Mouse (Mus musculus): Measurements from ENCODE around the gene Ddx1. TPM values are rescaled to one million over a fixed set of nuclear protein-coding genes. Genes with fewer than 3 reads are reported as not detected.
"Not testable (repeated sequence)": the region's sequence is repeated elsewhere in the genome, so short reads cannot be mapped to it uniquely, and the experiment has no call there.

Ddx1 gene
- polyA plus RNA-seq, 1 experiment from 2014 or later, result 166 TPM

DNA sequence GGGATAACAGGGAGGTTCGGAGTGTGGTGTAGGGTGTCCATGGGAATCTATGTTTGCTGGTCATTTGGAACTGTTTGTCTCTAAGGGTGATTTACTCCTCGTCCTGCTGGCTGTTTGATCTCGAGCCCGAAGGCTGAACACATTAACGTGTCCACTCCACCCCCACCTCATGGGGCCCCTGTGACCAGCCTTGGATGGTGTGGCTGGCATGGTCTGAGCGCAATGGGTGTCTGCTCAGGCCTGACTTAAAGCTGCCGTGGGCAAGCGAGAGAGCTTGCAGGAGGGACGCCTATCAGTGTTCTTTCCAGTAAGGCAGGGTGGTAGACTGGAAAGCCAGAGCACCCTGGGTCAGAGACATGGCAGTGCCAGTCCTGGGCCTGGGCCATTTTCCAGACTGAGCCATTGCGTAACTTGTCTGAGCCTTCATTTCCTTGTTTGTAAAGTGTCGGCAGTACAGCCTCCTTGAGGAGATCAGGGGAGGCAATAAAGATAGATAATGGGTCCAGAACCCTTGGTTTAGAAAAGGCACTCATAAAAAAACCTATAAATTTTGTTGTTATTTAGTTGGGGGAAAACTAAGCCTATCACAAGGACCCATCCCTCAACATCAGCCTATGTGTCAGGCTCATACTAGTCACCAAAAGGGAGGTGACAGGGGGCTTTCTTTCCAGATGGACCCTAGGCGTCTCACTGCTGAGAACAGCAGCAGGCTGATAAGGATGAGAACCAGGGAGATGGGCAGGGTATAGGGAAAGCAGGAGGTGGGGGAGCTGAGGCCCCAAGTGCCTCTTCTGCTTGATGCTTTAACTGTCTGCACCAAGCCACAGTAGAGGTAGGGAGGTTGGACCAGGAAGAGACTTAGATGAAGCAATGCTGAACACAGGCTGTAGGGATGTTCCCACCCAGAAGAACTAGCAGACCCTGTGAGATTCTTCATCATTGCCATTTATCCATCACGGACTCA, 49.4 kb downstream of the Ddx1 start:
- 92% methylated on average over 13 of the region's 13 CpGs for WGBS
- H3K36me3 ChIP-seq (replicated peaks), result no peaks in the 10 kb centered on the region
- H3K9ac ChIP-seq, result no peak overlapping the region

DNA sequence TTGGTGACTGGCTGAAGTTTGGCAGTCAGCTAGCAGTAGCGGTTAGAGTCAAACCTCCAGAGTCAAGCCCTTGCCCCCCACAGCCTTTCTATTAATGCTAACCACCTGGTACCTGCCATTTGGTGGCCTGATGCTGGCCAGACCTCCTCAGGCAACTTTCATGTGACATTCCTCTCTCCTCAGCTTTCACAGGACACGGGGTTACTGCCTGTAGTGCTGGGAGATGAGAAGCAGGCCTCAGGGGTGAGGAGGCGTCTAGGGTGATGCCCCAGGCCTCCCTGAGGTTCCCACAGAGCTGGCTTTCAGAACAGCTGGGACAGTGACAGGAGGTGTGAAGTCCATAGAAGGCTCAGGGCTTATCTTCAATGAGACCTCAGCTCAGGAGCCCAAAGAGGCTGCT, 50.9 kb downstream of the Ddx1 start:
- Histone ChIP-seq H3K4me2 (no peak overlapping the region), H3K9me3 (no peaks in the 10 kb centered on the region), H3K9ac (no peak overlapping the region; the same call in 1 of the 2 replicates), H3K36me3 (replicated peaks) (no peaks in the 10 kb centered on the region), H3K27me3 (no peaks in the 10 kb centered on the region), H3K4me1 (no peaks in the 10 kb centered on the region), H3K27ac (no peak overlapping the region), H3K4me3 (replicated peaks) (no peak overlapping the region)
- ATAC-seq (ENCODE audit: low FRiP score), result no peak
- WGBS, result 74% methylated on average over 3 of the region's 3 CpGs

More for the DNA sequence above, 49.4 kb downstream of the Ddx1 start:
- Histone ChIP-seq H3K9me3 (no peaks in the 10 kb centered on the region), H3K27ac (no peak overlapping the region), H3K4me3 (replicated peaks) (no peak overlapping the region), H3K4me2 (no peak overlapping the region), H3K27me3 (no peaks in the 10 kb centered on the region), H3K4me1 (no peaks in the 10 kb centered on the region)
- ATAC-seq (ENCODE audit: low FRiP score), result no peak

DNA sequence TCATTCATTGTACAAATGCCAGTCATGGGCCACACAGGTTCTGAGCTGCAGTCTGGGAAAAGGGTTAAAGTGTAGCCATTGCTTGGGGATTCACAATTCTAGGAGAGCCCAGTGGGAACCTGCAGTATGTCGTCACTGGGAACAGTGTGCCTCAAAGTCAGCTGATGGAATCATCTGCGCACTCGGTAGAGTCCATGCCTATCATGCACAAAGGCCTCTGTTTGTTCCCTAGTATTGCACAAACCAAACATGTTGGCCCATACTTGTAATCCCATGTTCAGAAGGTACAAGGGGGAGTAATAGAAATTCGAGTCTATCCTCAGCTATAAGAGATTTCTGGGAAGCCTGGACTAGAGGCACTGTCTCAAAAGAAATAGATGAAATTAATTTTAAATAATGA, 52.9 kb downstream of the Ddx1 start:
- no peaks in the 10 kb centered on the region for H3K27me3 ChIP-seq
- no peak overlapping the region for H3K27ac ChIP-seq
- H3K4me3 ChIP-seq (replicated peaks), result no peak overlapping the region
- H3K9ac ChIP-seq, result no peak overlapping the region
- H3K9me3 ChIP-seq, result no peaks in the 10 kb centered on the region
- ATAC-seq (ENCODE audit: low FRiP score), result no peak
- 78% methylated on average over 4 of the region's 4 CpGs for WGBS
- H3K36me3 ChIP-seq (replicated peaks), result no peaks in the 10 kb centered on the region
- no peak overlapping the region for H3K4me2 ChIP-seq
- H3K4me1 ChIP-seq, result no peaks in the 10 kb centered on the region

DNA sequence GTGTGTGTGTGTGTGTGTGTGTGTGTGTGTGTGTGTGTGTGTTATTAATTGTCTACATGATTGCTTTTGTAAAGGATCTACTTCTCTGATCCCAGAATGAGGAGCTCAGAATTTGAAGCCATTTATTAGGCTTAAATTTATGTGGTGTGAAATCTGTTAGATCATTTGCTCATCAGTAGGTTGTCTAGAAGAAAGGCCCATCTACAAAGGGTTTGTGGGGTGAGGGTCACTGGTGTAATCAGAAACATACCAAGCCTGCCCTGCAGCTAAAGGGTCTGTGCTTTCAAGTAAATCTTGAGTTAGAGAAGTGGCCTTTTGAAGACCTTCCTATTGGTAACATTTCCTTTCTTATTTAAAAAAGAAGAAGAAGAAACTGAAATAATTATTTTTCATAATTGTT, 53.5 kb downstream of the Ddx1 start:
- H3K4me2 ChIP-seq, result no peak overlapping the region
- no peak for ATAC-seq (ENCODE audit: low FRiP score)
- no peaks in the 10 kb centered on the region for H3K27me3 ChIP-seq
- H3K9me3 ChIP-seq, result no peaks in the 10 kb centered on the region
- H3K36me3 ChIP-seq (replicated peaks), result no peaks in the 10 kb centered on the region
- H3K9ac ChIP-seq, result no peak overlapping the region
- H3K4me1 ChIP-seq, result no peaks in the 10 kb centered on the region
- no peak overlapping the region for H3K4me3 ChIP-seq (replicated peaks)
- H3K27ac ChIP-seq, result no peak overlapping the region

DNA sequence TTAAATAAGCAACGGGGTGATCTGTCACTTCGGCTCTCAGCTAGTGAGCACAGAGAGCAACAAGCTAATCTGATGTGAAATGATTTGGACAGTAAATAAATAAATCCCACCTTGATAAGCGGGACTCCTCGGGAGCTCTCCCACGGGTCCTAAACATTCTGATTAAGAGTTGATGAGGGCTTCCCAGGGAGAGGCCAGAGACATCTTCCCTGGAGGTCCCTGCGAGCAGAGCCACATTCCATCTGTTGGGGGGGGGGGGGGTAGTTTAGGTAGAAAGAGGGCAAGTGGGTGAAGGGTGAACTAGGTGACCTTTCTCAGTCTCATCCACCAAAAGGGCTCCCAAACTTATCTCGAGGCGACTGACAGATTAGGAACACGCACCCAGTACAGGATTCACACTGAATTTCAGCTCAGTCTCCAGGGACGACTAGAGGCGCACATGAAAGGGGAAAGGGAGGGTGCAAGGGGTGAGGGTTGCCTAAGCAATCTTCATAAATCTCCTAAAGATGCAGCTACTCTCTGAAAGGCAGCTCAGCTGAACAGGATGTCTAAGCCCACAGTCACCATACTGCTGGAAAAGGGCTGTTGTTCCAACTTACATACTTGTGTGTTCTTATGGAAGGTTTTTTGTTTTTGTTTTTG, 60.8 kb downstream of the Ddx1 start:
- H3K27ac ChIP-seq, result no peak overlapping the region
- no peak for ATAC-seq (ENCODE audit: low FRiP score)
- 73% methylated on average over 11 of the region's 11 CpGs for WGBS

DNA sequence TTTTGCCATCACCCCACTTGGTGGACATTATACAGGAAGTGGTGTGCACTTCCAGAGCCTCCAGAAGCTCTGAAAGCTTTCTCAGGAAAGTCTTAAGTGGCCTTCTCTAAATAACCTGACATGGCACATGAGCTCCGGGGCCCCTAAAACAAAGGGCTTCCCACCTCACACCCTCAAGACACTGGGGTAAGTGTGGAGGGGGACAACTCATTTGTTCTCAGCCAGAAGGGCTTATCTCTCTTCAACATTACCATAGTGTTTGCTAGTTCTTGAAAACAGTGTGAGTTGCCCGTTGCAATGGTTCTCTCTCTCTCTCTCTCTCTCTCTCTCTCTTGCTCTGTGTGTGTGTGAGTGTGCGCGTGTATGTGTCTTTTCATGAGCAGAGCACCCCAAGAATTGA, 62.8 kb downstream of the Ddx1 start:
- Histone ChIP-seq H3K4me3 (replicated peaks) (no peak overlapping the region), H3K27me3 (no peaks in the 10 kb centered on the region), H3K36me3 (replicated peaks) (no peaks in the 10 kb centered on the region), H3K4me1 (peaks cover 8% of the 10 kb centered on the region), H3K9ac (no peak overlapping the region), H3K9me3 (no peaks in the 10 kb centered on the region), H3K4me2 (no peak overlapping the region), H3K27ac (no peak overlapping the region)
- WGBS, result 94% methylated on average over 4 of the region's 4 CpGs
- no peak for ATAC-seq (ENCODE audit: low FRiP score)

More for the DNA sequence above, 60.8 kb downstream of the Ddx1 start:
- Histone ChIP-seq H3K4me3 (replicated peaks) (no peak overlapping the region), H3K4me2 (no peak overlapping the region), H3K9me3 (no peaks in the 10 kb centered on the region), H3K27me3 (no peaks in the 10 kb centered on the region), H3K36me3 (replicated peaks) (no peaks in the 10 kb centered on the region), H3K4me1 (peaks cover 6% of the 10 kb centered on the region; the same call in 1 of the 2 replicates), H3K9ac (no peak overlapping the region)

DNA sequence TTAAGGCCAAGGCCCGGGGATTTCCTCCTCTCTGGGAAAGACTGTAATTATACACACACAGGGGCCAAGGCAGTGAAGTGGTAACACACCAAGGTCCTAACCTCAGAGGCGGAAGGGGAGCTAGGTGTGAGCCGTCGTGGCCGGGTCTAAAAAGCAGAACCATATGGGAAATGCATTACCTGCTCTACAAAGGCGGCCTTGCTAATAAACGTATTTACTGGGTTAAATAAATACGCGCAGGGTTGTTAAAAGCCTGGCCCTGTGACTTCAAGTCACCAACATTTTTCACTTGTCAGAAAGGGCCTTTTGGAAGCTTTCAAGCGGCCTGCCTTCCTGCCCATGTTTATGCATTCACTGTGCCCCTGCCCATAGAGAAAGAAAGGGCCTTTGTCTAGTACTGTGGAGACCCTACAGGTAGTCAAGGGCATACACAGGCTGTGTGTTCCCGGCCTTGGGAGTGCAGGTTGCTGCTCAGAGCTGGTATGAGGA, 64.1 kb downstream of the Ddx1 start:
- Histone ChIP-seq H3K36me3 (replicated peaks) (no peaks in the 10 kb centered on the region), H3K9ac (no peak overlapping the region), H3K4me3 (replicated peaks) (no peak overlapping the region), H3K27ac (no peak overlapping the region), H3K27me3 (no peaks in the 10 kb centered on the region), H3K9me3 (no peaks in the 10 kb centered on the region), H3K4me2 (no peak overlapping the region), H3K4me1 (peaks cover 21% of the 10 kb centered on the region)
- ATAC-seq (ENCODE audit: low FRiP score), result no peak
- WGBS, result 60% methylated on average over 11 of the region's 11 CpGs

DNA sequence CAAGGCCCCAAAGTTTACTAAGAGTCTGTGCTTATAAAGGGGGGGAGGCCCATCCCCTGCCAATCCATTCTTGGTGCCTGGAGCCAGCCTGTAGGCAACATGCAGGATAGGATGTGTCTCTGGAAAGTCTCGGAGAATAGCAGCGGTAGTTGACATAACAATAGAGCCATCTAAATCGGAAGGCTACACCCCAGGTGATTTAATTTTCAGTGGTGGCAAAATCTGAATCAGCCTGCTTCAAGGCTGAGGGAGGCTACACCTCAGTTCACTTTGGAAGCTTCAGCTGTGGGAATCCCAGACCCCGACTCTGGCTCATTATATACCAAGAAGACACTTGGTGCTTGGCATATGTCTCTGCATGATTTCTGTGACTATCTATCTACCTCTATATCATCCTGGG, 64.9 kb downstream of the Ddx1 start:
- WGBS, result 92% methylated on average over 4 of the region's 4 CpGs
- H3K4me3 ChIP-seq (replicated peaks); H3K9me3 ChIP-seq; H3K27ac ChIP-seq; ATAC-seq (ENCODE audit: low FRiP score); H3K27me3 ChIP-seq; H3K4me2 ChIP-seq; H3K36me3 ChIP-seq (replicated peaks); H3K9ac ChIP-seq: not testable (repeated sequence)
- H3K4me1 ChIP-seq, result peaks cover 21% of the 10 kb centered on the region

DNA sequence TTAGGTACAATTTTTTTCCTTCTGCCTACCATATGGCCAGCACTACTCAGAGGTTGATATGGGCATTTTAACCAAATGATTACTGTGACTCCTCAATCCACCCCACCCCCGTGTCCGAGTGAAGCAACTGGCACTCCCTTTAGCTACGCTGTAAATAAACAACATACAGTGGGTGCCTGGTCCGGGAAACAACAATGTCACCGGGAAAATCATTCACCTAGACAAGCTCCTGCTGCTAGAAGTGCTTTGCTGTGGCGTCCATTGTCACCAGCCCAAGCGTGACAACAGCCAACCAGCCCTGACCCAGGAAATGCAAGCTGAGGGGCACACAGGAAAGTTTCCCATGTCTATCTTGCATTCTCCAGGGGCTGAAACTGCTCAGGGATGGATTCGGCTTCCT, 66.8 kb downstream of the Ddx1 start:
- 68% methylated on average over 8 of the region's 8 CpGs for WGBS
- no peak overlapping the region for H3K9ac ChIP-seq
- peaks cover 21% of the 10 kb centered on the region for H3K4me1 ChIP-seq

DNA sequence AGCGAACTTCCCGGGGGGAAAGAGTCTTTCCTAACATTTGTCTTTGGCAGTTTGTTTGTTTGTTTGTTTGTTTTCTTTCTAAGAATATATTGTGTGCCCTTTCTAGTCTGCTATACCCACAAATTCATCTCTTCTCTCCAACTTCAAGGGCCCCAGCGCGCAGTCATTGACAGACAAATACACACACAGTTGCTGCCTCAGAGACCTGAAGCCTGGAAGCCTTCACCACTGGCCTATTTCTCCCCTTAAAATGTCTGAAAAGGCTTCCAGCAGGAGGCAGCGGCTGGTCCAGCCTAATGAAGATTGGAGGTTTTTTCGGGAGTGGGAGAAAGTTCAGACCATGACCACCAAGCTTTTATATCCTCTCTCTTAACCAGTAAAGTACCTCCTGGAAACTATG, 67.3 kb downstream of the Ddx1 start:
- Histone ChIP-seq H3K27ac (no peak overlapping the region), H3K4me3 (replicated peaks) (no peak overlapping the region), H3K36me3 (replicated peaks) (no peaks in the 10 kb centered on the region), H3K9me3 (no peaks in the 10 kb centered on the region), H3K4me2 (no peak overlapping the region), H3K27me3 (no peaks in the 10 kb centered on the region), H3K9ac (no peak overlapping the region), H3K4me1 (peaks cover 21% of the 10 kb centered on the region)
- ATAC-seq (ENCODE audit: low FRiP score), result no peak
- 80% methylated on average over 6 of the region's 6 CpGs for WGBS

More for the DNA sequence above, 66.8 kb downstream of the Ddx1 start:
- Histone ChIP-seq H3K9me3 (no peaks in the 10 kb centered on the region), H3K4me3 (replicated peaks) (no peak overlapping the region), H3K36me3 (replicated peaks) (no peaks in the 10 kb centered on the region), H3K27me3 (no peaks in the 10 kb centered on the region), H3K4me2 (no peak overlapping the region), H3K27ac (no peak overlapping the region)
- no peak for ATAC-seq (ENCODE audit: low FRiP score)

DNA sequence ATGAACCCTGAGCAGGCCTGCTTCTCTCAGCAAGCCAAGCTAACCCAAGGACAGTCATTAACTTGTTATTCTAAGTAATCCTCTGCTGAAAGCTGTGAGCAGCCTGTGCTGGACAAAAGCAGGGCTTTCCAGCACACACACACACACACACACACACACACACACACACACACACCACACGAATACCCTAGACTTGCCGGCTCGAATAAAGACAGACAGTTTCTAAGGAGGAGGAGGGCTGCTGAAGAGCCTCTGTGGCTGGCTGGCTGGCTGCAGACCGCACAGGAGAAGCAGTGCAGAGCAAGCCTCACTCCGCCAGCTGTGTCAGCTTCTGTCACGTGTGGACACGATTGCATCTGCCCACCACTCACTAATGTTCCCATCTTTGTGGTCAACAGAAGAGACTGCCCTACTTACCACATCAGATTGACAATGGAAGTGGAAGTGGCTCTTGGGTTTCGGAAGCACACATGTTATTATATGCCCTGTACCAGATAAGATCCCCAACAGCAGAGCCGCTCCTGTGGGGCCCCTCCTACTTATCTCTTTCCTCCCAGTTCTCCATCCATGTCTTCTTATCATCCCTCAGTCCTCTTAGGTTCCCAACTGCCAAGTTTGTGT, 68.2 kb downstream of the Ddx1 start:
- Histone ChIP-seq H3K4me1 (peaks cover 21% of the 10 kb centered on the region), H3K36me3 (replicated peaks) (no peaks in the 10 kb centered on the region), H3K9ac (no peak overlapping the region; the same call in 1 of the 2 replicates), H3K4me3 (replicated peaks) (no peak overlapping the region), H3K4me2 (no peak overlapping the region), H3K9me3 (no peaks in the 10 kb centered on the region), H3K27ac (peak overlapping the region; percentile 59; the same call in 1 of the 2 replicates), H3K27me3 (no peaks in the 10 kb centered on the region)
- whole genome bisulfite sequencing, result 19% methylated on average over 9 of the region's 9 CpGs
- ATAC-seq (ENCODE audit: low FRiP score), result peak; percentile 88

DNA sequence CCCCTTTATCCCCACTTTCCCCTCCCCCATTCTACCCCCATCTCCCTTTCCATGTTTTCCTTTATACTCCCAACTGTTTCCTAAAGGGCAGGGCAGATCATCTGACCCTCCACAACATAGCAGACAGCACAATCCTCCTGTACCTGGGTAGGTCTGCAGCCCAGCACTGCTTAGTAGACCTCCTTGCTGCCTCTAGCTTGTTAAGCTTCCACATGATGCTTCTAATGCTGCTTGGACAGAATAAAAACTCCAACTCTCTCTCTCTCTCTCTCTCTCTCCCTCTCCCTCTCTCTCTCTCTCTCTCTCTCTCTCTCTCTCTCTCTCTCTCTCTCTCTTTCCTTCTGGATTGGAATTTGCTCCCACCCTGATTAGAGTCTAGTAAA, 68.7 kb downstream of the Ddx1 start:
- Histone ChIP-seq H3K4me2 (no peak overlapping the region), H3K9me3 (no peaks in the 10 kb centered on the region), H3K9ac (no peak overlapping the region), H3K27ac (peak overlapping the region; percentile 59; the same call in 1 of the 2 replicates), H3K27me3 (no peaks in the 10 kb centered on the region), H3K4me1 (peaks cover 21% of the 10 kb centered on the region), H3K4me3 (replicated peaks) (no peak overlapping the region), H3K36me3 (replicated peaks) (no peaks in the 10 kb centered on the region)
- peak; percentile 54; the same call in 1 of the 2 replicates for ATAC-seq (ENCODE audit: low FRiP score)
